Mouse (Mus musculus): ENCODE measurements at regions not wholly inside any gene's neighbourhood (a gene's known extent, or its start where the extent isn't known, plus 50 kb on each side); places are given as distances from the start of the nearest gene placed in this dataset.

- no peak for TF ChIP-seq USF1 (IDR thresholded peaks at IDR 0.05; ENCODE audit: low read depth)
- TF ChIP-seq POLR2A (IDR thresholded peaks at IDR 0.05; ENCODE audit: insufficient read length, low read depth) = no peak
- no peak for TF ChIP-seq MYOG (IDR thresholded peaks at IDR 0.05; ENCODE audit: control insufficient read depth in 1 of 3, insufficient read depth in 1 of 3, insufficient read length in 2 of 3, low read depth in 2 of 3)
Measured at GRCm38 (mm10) chr13:25857569-25857968, 587.3 kb upstream of the Nrsn1 start.

All from myocyte (in vitro differentiated cells).